Mouse (Mus musculus): ENCODE results near the gene Isy1. TPM values are rescaled to one million over a fixed set of nuclear protein-coding genes. Genes with fewer than 3 reads are reported as not detected.

Isy1 gene
- polyA plus RNA-seq, 1 experiment: 25.8 TPM

- peak; percentile 70 for DNase-seq (ENCODE audit: low read depth)
Measured at GRCm38 (mm10) chr6:87804886-87805285, 33.7 kb downstream of the Isy1 start.

DNA sequence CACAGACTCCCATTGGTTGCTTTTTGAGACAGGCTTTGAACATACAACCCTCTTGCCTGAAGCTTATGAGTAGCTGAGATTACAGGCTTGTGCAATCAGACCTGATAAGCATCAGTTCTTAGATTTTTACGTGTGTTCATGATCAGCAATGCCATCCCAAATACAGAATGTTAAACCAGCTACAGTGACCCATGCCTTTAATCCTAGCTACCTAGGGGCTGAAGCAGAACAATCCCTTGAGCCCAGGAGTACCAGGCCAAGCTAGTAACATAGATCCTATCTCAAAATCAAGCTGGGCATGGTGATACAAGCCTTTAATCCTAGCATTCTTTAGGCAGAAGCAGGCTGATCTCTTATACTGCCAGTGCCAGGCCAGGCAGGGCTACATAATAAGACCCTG lies 34.6 kb downstream of the Isy1 start:
- peak; percentile 62 for DNase-seq (ENCODE audit: low read depth)

- DNase-seq (ENCODE audit: low read depth): no peak
Measured at GRCm38 (mm10) chr6:87802462-87802861, 36.1 kb downstream of the Isy1 start.

- DNase-seq (ENCODE audit: low read depth): no peak
Measured at GRCm38 (mm10) chr6:87799576-87799975, 39.0 kb downstream of the Isy1 start.

GRCm38 (mm10) chr6:87797321-87797720 lies 41.3 kb downstream of the Isy1 start:
- DNase-seq (ENCODE audit: low read depth): no peak

DNA sequence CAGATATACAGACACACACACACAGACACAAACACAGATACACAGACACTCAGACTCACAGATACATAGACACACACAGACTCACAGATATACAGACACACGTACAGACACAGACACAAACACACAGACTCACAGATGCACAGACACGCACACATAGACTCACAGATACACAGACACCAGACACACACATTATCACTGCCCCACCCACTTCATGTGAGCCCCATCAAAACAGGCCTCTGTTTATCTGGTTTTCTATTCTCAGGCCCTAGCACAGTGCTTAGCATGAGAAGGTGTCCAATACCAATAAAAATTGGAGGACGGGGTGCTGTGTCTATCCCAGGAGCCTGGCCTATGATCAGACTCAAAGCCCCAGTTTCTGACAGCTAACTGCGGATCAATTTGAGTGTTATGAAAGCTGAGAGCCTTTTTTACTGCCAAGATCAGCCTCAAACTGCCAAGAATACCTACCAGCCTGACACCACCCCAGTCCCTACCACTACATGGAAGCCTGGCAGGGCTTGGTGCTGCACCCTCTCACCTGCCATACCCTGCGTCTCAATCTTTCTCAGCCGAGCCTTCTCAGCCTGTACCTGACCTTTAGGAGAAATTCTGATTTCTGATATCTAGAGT lies 42.2 kb downstream of the Isy1 start:
- DNase-seq (ENCODE audit: low read depth): no peak

DNA sequence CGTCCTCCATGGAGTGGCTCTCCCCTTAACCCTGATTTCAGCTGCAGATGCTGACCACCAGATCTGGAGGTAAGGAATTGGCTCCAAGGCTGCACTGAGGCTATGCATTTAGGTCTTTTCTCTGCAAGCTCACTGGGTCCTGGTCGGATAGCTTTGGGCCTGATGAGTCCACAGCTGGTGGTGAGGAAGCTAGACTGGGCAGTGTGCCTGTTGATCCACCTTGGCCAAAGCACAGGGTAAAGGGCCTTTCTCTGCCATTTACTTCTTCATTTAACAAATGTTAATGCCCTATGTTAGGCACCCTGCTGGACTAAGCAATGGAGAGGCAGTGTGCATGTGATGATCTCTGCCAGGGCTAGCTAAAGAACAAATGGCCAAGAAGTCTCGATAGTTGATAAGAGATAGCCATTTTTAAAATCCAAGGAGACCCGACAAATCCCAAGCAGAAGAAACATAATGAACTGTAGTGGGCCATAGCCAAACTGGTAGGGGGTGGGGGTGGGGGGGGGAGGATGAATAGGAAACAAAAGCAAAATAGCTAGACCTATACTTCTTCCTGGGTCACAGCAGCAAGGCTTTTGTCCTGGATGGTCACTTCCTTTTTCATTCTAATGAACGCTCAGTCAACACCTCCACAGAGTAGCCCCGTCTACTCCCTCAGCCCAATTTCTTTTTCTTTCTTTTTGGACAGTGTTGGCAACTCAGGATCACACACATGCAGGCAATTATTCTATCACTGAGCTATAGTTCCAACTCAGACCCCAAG lies 43.0 kb downstream of the Isy1 start:
- no peak for DNase-seq (ENCODE audit: low read depth)

- no peak for DNase-seq (ENCODE audit: low read depth)
Measured at GRCm38 (mm10) chr6:87793821-87794510, 44.6 kb downstream of the Isy1 start.

GRCm38 (mm10) chr6:87791826-87792225 lies 46.8 kb downstream of the Isy1 start:
- DNase-seq (ENCODE audit: low read depth): no peak

DNA sequence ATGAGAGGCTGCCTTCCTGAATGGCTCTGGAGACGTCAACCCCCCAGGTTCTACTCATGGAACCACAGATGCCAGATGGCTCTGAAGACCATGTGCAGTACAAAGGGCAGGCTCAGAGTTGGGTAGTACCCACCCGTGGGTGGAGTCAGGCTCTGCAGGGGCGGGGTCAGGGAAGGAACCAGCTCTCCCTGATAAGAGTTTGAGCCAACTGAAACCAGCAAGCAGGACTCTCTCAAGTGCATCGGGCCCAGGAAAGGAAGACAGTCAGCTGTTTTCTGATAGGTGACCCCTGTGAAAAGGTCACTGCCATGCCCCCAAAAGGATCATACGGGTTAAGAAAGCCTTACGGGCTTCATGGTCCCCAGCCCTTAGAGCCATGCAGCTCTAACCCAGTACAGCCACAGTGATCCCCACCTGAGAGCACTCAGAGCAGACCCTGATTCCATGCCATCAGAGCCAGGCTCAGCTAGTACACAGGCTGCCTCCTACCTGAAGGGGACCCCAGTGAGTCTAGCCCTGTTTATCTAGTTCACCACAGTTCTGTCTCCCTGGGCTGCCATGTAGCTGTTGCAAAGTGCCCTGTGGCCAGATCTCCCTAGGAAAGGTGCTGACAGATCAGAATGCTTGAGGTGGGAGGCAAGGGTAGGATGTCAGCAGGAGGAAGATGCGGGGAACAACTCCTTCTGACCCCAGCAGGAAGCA lies 47.7 kb downstream of the Isy1 start:
- no peak for DNase-seq (ENCODE audit: low read depth)

GRCm38 (mm10) chr6:87789791-87790190 lies 48.8 kb downstream of the Isy1 start:
- DNase-seq (ENCODE audit: low read depth): no peak

DNA sequence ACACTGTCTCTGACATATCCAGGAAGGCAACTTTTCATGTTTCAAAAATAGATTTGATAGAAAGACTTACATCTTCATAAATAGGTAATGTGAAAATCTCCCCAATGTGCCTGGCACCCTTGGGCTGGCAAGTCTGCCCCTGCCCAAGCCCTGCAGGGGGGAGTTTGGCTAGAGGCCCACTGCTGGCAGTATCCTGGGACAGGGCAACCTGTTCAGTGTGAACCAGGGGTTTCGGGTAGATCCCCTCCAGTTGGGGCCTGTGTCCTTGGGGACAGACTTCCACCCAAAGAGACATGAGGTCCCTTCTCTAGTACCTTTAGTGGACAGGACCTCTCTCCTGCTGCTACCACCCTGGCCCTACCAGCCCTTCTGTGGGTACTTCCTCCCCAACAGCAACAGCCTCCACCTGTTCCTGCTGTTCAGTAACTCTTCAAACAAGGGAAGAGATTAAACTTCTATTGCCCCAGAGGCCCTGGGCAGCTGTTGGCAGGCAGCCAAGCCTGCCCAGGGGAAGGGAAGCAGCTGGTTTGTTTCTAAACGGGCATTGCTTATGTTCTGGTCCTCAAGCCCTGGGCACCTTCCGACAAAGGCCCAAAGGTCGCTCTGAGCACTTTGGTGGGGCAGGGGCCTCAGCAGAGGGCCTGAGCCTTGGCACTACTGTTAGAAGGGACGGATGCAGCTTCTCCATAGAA lies 49.6 kb downstream of the Isy1 start:
- DNase-seq (ENCODE audit: low read depth): no peak

DNA sequence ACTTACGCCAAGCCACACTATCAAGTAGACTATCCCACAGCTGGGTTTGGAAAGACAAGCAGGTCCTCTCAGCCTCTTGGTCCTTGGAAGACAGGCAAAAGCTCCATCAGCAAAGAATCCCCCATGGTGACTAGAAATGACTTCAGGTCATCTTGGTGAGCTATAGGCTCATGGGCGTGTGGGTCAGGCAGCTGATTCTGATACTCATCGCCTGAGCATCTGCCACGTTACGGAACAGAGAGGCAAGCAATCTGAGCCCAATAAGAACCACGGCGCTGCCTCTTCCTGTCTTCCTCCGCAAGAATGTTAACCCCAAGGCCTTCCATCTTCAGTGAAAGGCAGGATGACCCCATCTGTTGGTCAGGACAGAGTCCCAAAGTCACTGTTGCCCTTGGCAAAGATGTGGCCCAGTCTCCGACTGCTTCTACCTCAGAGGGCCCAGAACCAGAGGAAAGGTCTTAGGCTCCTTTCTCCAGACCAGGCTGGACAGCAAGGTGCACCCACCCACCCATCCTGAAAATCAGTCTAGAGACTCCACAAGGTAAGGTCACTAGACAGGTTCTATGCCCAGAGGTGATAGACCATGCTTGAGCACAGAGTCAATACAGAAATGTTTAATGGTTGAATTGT lies 50.2 kb downstream of the Isy1 start:
- DNase-seq (ENCODE audit: low read depth): no peak

- DNase-seq (ENCODE audit: low read depth): no peak
Measured at GRCm38 (mm10) chr6:87787108-87787890, 51.3 kb downstream of the Isy1 start.

DNA sequence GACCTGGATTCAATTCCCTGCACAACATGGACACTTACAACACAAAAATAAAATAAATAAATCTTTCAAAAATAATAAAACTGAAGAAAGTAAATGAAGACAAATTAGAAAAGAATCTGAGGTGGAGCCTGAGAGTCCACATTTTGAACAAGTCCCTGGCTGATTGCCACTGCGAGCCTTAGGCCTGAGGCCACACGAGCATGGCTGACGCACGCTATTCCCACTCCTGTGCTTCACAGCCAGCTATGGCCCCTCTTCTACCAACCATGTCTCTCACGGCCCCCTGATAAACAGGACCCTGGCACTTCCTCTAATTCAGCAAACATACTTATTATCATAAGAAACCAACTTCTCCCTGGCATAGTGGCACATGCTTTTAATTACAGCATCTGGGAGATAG lies 52.0 kb downstream of the Isy1 start:
- no peak for DNase-seq (ENCODE audit: low read depth)

- DNase-seq (ENCODE audit: low read depth): no peak
Measured at GRCm38 (mm10) chr6:87784033-87784432, 54.6 kb downstream of the Isy1 start.

DNA sequence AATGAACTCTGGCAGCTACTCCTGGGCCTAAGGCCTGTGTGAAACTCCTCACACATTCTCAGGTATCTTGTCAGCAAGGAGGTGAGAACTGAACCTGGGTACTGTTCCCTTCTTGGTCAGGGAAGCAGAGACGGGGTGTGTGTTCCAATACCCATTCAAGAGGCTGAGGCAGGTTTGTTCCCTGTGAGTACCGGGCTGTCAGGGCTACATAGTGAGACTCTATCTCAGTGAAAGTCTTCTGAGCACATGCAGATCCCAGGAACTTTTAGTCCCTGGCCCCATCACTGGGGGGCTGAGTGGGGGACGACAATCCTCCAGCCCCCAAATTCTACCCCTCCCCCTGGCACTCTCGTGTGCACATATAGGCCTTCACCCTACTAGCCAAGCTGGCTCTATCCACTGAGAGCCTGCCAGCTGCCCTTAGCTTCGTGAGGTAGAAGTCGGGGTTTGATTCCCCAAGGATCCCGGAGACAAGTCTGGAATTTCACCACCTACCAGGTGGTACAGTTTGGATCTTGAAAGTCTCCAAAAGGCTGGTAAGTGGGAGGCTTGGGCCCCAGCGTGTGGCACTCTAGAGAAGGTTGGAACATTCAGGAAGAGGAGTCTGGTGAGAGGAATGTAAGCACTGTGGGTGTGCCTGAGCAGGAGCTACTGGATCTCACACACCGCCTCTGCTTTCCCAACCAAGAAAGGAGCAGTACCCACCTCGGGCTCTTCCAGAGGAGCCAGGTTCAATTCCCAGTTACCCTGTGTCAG lies 57.9 kb downstream of the Isy1 start:
- DNase-seq (ENCODE audit: low read depth): no peak

DNA sequence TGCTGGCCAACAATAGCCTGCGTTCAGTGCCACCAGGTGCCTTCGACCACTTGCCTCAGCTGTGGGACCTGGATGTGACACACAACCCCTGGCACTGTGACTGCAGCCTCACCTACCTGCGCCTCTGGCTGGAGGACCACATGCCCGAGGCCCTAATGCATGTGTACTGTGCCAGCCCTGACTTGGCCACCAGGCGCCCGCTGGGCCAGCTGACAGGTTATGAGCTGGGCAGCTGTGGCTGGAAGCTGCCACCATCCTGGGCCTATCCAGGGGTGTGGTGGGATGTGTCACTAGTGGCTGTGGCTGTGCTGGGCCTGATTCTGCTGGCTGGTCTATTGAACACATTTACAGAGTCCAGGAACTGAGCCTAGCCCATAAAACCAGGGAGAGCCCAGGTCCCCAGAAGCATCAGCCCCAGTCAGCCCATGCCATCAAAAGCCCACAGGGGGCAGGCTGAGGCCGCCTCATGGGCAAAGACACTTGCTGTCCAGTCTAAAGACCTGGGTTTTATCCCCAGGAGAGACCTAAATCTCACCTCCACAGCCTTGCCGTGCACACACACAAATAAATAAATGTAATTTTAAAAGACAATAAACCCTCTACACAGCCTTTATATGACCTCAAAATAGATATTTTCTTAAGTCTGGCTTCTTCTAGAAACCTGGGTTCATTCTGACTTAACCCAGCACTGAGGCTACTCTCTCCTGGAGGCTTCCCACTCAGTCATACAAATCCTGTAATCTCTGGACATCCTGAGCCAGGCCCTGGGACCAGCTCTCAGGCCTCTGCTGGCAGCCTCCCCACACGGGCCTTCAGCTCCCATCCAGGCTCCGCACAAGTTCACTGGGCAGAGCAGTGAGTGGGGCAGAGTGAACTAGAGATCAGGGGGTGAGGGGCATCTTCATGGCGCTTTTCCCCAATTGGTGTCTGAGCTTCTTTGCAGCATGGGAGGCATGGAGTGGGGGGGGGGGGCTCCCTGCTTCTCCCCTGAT lies 59.1 kb downstream of the Isy1 start:
- no peak for DNase-seq (ENCODE audit: low read depth)

All from gonadal fat pad, adult 2 months (tissue).